Mouse (Mus musculus): ENCODE data around the gene Stard13. TPM values are rescaled to one million over a fixed set of nuclear protein-coding genes. Genes with fewer than 3 reads are reported as not detected.
A peak's percentile ranks its signal among the peaks of the same experiment; 100 is the strongest.

Gene Stard13
- total RNA-seq, 2 experiments from 2014 or later, result 10.7 to 11.7 TPM

DNA sequence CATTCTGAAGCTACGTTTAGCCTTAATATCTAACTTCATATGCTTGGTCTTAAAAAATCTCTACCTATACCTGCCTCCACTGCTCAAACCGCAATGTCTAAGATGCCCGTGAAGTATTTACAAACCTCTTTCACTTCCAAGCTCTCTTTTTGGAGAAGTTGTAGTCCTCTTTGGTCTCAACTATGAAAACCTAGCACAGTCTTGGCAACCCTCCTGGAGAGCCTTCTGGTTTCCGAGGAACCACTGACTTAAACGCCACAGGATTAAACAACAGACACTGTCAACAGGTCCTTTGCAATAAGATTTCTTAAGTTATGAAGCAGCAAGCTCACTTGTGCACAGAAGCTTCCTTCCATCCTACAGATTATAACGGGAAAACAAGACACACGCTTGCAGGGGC lies 1.8 kb downstream of the Stard13 start:
- intact Hi-C loops (cut with DNase I), result loop anchor here (10.0 kb wide), 1 partner anchor 133 kb away; no protein-coding TSS in a partner anchor
- DNase-seq (ENCODE audit: low spot score in 2 of 2), result no peak

GRCm38 (mm10) chr5:151231411-151231810 lies 2.2 kb downstream of the Stard13 start:
- DNase-seq (ENCODE audit: low spot score in 2 of 2), result no peak
- intact Hi-C loops (cut with DNase I), result loop anchor here (10.0 kb wide), 1 partner anchor 133 kb away; no protein-coding TSS in a partner anchor

DNA sequence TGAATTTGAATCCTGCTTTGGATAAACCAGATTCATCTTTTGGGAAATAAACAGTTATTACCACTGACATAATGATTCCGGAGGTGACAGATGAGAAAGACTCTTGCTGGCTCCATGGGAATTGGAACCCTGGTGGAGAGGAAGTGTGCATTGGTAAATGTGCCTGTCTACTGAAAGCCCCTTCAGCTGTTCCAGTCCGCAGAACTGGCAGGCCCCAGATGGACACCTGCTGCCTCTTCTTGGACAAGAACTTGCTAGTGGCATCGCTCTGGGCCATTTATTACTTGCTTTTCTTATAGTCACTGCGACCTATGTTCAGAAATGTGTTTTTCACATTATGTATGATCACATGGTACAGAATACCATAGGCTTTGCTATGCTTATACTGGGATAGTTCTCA lies 3.2 kb downstream of the Stard13 start:
- no peak for DNase-seq (ENCODE audit: low spot score in 2 of 2)
- intact Hi-C loops (cut with DNase I), result loop anchor here (10.0 kb wide), 1 partner anchor 134 kb away; no protein-coding TSS in a partner anchor

GRCm38 (mm10) chr5:151228367-151229005 lies 5.2 kb downstream of the Stard13 start:
- DNase-seq (ENCODE audit: low spot score in 2 of 2), result no peak
- intact Hi-C loops (cut with DNase I), result no loop called here

DNA sequence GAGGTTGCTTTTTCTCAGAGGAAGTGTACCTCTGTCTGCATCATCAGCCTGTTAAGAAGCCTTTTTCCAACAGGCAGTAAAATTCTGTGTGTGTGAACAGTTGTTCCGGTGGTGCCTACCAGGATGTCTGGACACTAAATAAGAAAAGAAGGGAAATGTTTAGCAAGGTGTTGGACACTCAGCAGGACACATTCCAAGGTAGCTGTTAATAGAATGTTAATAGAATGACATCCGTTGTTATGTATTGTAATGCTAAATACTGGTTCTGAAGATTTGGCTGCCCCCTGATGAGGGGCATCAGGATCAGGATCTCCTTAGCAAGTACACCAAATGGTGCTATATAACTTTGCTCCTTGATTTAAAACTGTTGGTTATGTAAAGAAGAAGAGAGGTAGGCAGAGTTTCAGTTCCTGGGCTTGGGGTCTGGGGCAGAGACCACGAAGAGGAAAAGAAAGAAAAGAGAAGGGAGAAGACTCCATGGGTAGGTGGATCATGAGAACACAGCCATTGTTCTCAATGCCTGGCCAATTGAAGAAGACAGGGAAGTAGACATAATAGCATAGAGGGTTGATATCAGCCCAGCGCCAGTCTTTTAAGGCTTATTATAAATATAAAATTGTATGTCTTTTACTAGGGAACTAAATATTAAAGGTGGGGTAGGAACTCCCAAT lies 9.8 kb downstream of the Stard13 start:
- DNase-seq (ENCODE audit: low spot score in 2 of 2), result no peak
- intact Hi-C loops (cut with DNase I), result no loop called here

- intact Hi-C loops (cut with DNase I), result no loop called here
- DNase-seq (ENCODE audit: low spot score in 2 of 2), result no peak
Observed at GRCm38 (mm10) chr5:151222791-151223190, 10.8 kb downstream of the Stard13 start.

DNA sequence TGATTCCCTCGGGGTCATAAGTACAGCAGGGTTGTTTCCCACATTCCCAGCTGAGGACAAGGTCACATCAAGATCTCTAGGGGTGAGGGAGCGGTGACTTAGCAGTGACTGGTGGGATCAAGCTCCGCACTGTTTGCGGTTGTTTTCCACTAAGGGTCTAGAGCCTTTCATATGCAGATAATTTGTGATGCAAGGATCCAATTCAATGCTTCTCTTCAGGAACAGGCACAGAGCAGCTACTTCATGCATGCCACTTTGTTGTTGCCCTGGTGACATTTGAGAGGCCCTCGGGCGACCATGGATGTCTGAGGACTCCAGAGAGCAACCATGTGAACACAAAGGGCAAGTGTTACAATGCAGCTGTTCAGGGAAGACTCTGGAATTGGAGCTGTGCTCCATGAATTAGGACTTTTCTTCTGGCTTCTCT lies 14.9 kb downstream of the Stard13 start:
- peak in 1 of 2 experiments; percentile 35 for DNase-seq (ENCODE audit: low spot score in 2 of 2)
- intact Hi-C loops (cut with DNase I), result no loop called here

DNA sequence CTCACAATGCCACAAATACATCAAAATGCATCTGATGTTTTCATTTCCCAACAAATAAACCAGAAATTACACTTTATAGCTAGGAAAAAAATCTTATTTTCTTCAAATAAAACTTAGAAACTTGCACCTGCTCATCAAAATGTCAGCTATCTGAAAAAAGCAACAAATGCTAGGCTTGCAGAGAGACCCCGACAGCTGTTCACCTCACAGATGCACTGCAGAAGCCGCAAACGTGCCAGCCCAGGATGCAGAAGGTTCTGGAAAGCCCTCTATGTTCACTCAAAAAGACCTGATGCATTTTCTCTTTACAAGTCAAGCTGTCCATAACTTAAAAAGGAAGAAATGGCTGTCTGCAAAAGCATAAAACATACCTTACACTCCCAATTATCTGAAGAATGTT lies 20.5 kb downstream of the Stard13 start:
- intact Hi-C loops (cut with DNase I), result no loop called here

DNA sequence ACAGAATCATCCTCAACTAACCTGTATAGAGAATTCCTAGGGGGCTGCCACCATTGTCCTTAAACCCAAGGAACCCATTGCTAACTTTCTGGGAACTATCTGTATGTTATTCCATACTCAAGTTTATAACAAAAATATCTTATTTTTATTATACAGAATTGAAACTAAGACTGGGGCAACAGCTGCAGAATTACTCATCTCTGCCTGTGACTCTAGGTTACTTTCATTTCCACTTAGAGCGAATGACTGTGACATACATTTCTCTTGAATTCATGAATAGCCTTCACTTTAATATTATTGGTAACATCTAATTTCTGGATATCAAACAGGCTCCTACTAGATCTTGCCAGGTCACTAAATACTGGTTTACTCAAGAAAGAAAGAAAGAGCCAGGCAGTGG lies 22.8 kb downstream of the Stard13 start:
- intact Hi-C loops (cut with DNase I), result no loop called here
- DNase-seq (ENCODE audit: low spot score in 2 of 2), result no peak

More for the DNA sequence above, 20.5 kb downstream of the Stard13 start:
- no peak for DNase-seq (ENCODE audit: low spot score in 2 of 2)

DNA sequence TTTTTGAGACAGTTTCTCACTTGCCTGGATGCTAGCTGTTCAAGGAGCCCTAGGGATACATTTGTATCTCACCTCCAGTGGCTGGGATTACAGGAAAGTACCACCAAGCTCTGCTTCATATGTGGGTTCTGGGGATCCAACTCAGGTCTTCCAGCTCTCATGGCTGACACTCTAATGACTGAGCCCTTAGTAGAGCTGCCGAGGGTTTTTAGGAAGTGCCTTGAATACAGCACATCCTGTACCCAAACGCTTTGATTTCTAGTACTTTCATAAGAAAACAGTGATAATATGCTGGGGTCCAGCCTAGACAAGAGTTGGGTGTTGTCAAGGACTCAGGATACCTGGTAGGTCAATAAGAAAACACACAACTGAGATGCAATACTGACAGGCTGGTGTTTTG lies 23.6 kb downstream of the Stard13 start:
- intact Hi-C loops (cut with DNase I), result no loop called here
- no peak for DNase-seq (ENCODE audit: low spot score in 2 of 2)

DNA sequence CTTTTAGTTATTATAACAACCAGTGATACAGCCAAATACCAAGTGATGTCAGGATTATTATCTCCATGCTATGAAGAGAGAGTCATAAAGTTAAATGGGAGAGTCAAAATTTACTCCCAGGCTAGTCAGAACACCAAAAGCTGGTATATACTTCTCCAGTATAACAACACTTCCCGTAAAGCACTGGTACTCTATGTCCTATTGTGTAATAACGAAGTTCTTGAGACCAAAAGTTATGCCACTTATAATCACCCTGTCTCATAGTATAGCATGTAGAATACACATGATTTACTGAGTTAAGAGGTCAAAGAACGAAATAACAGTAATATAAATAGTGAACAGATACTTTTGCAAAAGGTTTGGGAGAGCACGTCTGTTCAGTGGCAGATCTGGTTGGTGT lies 28.6 kb downstream of the Stard13 start:
- intact Hi-C loops (cut with DNase I), result no loop called here
- DNase-seq (ENCODE audit: low spot score in 2 of 2), result no peak

DNA sequence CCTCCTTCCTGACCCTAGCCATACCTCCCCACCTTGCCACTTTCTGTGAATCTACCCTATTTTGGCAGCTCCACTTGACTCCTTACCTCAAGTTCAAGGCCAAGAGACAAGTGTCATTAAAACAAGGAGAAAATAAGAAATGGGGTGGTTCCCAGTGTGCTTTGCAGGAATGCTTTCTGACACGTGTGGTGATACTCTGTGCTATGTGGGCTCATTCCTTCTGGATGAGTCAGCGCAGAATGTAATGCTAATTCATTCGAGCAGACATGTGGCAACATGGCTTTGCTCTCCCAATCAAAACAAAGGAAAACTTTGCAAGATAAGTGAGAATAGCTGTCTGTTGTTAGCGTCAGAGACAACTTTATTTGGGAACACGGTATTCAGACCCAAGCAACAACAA lies 30.7 kb downstream of the Stard13 start:
- peak in 1 of 2 experiments; percentile 60 for DNase-seq (ENCODE audit: low spot score in 2 of 2)
- intact Hi-C loops (cut with DNase I), result no loop called here

DNA sequence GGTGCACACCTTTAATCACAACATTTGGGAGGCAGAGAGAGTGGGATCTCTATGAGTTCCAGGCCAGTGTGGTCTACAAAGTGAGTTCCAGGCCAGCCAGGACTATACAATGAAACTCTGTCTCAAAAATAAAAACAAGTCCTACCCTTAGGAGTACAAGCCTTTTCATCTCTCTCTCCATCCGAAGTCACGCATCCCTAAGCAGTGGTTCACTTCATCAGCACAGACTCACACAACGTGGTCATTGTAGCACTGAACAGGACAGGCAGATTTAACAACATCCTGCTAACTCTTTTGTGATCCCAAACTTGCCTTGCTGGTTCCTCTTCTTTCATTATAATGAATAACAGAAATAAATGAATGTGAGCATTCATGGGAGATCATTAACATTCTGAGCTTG lies 32.4 kb downstream of the Stard13 start:
- no peak for DNase-seq (ENCODE audit: low spot score in 2 of 2)
- intact Hi-C loops (cut with DNase I), result no loop called here

- DNase-seq (ENCODE audit: low spot score in 2 of 2), result no peak
- intact Hi-C loops (cut with DNase I), result no loop called here
Observed at GRCm38 (mm10) chr5:151199235-151199634, 34.4 kb downstream of the Stard13 start.

DNA sequence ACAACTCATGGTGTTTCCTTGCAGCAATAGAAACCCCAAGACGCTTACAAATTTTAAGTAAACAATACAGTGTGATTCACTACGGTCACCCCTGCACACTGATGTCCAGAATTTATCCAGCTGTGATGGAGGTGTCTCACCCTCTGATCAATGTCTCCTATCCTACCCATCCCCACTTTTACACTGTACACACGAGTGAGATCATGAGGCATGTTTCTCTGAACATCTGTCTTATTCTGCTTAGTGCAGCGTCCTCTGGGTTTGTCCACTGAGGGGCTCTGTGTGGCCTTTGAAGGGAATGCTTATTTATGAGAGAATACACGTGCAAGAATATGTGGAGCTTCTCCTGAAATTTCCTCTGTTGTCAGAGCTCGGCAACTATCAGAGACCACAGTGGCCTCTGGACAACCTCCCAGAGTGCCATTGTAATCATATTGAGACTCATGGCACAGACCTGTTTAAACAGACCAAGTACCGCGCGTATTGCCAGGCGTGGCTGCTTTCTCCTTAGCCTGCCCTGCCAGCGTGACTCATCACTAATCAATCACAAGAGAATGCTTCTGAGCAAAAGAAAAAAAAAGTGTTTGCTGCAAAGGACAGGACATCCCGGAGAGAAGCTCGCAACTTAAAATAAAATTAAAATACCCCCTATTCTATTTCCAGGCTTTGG lies 36.9 kb downstream of the Stard13 start:
- no peak for DNase-seq (ENCODE audit: low spot score in 2 of 2)
- intact Hi-C loops (cut with DNase I), result no loop called here

GRCm38 (mm10) chr5:151193885-151194520 lies 39.6 kb downstream of the Stard13 start:
- no peak for DNase-seq (ENCODE audit: low spot score in 2 of 2)
- intact Hi-C loops (cut with DNase I), result loop anchor here (5.0 kb wide), 1 partner anchor 37 kb away; no protein-coding TSS in a partner anchor

GRCm38 (mm10) chr5:151192266-151192665 lies 41.4 kb downstream of the Stard13 start:
- no peak for DNase-seq (ENCODE audit: low spot score in 2 of 2)
- intact Hi-C loops (cut with DNase I), result loop anchor here (5.0 kb wide), 1 partner anchor 35 kb away; no protein-coding TSS in a partner anchor

GRCm38 (mm10) chr5:151190764-151191163 lies 42.9 kb downstream of the Stard13 start:
- no peak for DNase-seq (ENCODE audit: low spot score in 2 of 2)
- intact Hi-C loops (cut with DNase I), result loop anchor here (5.0 kb wide), 1 partner anchor 33 kb away; no protein-coding TSS in a partner anchor

GRCm38 (mm10) chr5:151189789-151190378 lies 43.8 kb downstream of the Stard13 start:
- intact Hi-C loops (cut with DNase I), result loop anchor here (5.0 kb wide), 1 partner anchor 33 kb away; no protein-coding TSS in a partner anchor
- DNase-seq (ENCODE audit: low spot score in 2 of 2), result peak; percentile 28 to 47
